Mouse (Mus musculus) heart, postnatal 4 days (tissue): ENCODE data around the gene Gm7075. TPM values are rescaled to one million over a fixed set of nuclear protein-coding genes. Genes with fewer than 3 reads are reported as not detected.
A peak's percentile ranks its signal among the peaks of the same experiment; 100 is the strongest.
"Not testable (repeated sequence)": the region's sequence is repeated elsewhere in the genome, so short reads cannot be mapped to it uniquely, and the experiment has no call there.

ENCODE experiments used
- DNase-seq: peaks from one replicate; pipeline ENCODE4 v3.0.0; 2021
- total RNA-seq, 2 experiments: library from RNA; stranded (reverse); gene quantifications; 2 replicates each; pipeline ENCODE4 v1.2.3; 2021

Gm7075 gene
- not detected for total RNA-seq

DNA sequence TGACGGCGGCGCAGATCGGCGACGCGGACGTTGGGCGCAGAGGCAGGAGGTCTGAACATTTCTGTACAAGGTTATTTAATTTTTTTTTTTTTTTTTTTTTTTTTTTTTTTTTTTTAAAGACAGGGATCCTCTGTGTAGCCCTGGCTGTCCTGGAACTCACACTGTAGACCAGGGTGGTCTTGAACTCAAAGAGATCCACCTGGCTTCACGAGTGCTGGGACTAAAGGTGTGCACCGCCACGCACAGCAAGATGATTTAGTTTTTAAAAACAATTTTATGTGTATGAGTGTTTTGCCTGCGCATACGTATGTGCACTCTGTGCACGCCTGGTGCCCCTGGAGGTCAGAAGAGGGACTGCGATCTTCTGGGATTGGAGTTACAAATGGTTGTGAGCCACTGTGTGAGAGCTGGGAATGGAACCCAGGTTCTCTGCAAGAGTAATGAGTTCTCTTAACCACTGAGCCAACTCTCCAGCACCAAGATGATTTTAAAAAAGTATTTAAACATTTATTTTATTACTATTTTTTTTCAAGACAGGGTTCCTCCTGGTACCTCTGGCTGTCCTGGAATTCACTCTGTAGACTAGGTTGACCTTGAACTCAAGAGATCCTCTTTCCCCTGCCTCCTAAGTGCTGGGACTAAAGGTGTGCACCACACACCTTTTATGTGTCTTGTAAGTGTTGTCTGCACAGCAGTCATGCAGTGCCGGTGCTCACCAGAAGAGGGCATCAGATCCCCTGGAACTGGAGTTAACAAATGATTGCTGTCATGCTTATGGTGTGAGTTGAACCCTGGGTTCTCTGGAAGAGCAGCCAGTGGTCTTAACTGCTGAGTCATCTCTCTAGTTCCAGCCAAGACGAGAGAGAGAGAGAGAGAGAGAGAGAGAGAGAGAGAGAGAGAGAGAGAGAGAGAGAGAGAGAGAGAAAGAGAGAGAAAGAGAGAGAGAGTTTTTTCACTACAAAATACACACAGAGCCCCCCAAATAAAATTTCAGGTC, at the start of gene Gm7075:
Gene Gm7075 (minus strand): TSS at position 51 of the 997 bp plus-strand sequence.
- peak; percentile 72 for DNase-seq

DNA sequence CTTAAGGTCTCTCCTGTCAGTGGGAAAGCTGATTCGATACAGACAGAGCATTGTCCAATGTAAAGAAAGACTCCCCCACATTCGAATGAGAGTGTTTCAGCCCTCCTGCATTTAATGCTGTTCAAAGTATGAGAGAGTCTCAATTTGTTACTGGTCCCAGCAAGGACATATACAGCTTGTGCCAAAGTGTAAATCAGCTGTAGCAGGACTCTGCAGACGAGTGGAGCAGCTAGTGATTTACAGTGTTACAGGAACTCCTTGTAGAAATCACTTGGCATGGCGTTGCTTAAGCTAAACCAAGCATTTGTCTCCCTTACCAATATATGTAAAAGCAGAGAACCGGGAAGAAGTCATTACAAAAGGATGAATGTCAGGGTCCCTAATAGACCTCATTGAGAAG, 39.3 kb upstream of the Gm7075 start:
- DNase-seq, result no peak

GRCm38 (mm10) chr10:63457292-63458128, 35.9 kb upstream of the Gm7075 start:
- peak; percentile 47 for DNase-seq

GRCm38 (mm10) chr10:63455110-63455878, 33.7 kb upstream of the Gm7075 start:
- peak; percentile 26 for DNase-seq

DNA sequence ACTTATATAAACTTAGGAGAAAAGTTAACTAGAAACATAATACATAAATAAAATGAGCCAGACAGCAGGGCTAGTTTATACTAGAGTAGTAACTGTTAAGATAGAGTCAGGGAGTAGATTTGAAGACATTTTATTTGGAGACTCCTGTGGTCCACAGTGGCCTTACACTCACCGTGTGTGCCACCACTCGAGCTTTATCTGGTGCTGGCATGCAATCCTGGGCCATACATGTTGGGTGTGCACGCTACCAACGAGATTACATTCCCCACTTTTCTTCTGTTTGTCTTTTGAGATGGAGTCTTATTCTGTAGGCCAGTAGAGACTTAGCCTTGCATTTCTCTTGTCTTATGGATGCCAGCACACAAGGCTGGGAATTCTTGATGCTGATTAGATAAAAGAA, 32.3 kb upstream of the Gm7075 start:
- DNase-seq, result no peak

DNA sequence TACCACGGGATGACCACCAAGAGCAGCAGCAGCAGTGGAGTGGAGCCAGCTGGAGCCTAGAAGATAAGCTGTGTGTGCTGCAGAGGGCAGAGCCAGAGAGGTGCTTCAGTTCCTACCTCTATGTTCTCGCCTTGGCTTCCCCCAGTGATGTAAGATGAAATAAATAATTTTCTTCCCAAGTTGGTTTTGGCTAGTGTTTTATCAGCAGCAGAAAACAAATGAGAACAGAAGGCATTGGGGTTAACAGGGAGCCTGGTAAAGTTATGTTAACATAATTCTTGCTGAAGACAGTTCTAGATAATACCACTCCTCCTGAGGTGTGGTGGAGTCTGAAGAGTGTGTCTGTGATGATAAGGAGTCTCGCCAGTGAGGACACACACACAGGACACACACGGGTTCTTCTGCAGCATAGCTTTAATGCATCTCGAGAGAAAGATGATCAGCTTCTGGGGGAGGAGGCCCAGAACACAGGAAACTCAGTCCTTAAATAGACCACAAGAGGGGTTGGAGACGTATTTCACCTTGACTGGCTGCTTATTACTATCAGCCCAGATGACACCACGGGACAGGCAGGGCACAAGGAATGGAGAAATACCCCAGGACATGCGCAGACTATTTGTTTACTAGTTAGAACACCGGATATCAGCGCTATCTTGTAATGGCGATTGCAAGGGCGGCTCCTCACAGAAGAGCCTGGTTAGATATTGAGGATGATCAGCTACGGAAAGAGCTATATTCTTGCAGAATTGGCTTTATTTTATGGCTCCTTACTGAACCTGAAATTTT, 23.2 kb upstream of the Gm7075 start:
- not testable (repeated sequence) for DNase-seq

DNA sequence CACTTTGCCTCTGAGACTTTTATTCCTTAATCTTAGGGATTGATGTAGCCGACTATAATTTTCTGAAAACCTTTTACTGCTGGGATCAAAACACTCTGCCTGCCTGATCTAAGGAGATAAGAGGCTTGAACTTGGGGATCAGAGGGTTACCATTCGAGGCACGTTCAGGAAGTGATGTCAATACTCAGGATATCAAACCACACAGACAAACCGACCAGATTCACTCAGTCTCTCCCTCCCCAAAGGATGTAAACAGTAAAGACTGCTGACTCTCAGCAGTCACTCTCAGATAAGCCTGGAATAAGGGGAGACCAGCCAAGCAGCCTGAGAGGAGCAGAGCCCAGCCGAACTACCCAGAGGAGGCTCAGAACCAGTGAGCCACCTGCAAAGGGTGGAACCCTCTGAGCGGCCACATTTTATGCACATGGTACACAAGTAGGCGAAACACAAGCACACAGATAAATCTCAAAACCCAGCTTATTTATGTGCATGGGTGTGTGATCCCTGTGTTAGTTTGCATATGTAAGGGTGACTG, 18.2 kb upstream of the Gm7075 start:
- no peak for DNase-seq

GRCm38 (mm10) chr10:63438736-63439262, 17.2 kb upstream of the Gm7075 start:
- DNase-seq, result no peak

- DNase-seq, result no peak
These were observed 11.3 kb upstream of the Gm7075 start for GRCm38 (mm10) chr10:63432887-63433286.

DNA sequence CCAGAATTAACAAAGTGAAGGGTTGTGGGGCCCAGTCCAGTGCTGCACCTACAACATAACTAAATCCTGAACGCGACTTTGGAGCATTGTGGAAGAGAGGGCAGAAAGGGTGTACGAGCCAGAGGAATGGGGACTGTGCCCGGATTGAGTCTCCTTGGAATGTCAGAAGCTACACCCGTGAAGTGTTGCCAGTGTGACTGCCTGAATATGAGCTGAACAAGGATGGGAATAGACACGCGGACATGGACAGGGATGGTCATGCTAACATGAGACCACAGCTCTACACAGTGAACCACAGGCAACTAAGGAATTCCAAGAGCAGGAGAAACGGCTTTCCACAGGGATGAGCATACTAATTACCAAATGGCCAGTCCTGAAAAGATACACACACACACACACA, 10.5 kb upstream of the Gm7075 start:
- DNase-seq, result no peak

DNA sequence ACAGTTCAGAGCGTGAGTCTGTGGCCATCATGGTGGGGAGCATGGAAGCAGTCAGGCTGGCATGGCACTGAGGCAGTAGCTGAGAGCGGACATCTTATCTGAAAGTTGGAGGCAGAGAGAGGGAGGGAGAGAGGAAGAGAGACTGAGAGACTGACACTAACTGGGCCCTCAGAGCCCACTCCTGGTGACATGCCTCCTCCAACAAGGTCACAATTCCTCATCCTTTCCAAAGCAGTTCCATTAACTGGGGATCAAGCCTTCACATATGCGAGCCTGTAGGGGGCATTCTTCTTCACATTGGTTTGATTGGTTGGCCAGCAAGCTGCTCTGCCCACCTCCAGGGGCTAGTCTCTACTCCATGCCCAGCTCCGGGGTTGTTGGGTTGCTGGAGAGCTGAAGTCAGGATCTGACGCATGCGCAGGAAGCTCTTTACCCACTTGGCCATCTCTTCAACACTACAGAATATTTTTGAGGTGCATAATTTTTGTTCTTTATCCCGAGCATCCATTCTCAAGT, 9.7 kb upstream of the Gm7075 start:
- DNase-seq, result no peak

DNA sequence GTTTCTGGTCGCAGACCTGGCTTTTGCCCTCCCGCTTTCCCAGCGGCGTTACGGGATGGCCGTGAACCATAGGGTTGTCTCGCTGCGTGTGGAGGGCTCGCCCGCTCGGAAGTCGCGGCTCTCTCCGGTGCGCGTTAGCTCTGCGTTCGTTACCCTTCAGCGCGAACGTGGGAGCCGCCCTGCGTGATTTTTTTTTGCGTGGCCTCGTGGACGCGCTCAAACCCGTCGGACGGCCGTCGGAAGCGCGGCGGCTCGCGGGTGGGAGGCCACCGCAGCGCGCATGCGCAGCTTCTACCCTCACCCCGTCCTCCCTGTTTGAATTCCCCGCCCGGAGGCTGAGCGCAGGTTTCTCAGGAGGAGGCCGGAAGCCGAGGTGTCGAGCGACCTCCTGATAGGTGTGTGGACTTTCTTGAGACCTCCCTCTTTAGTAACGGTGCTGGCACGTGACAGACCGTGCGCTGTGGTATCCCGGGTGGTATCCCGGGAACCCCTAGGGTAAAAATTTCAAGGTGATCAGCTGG, 8.3 kb upstream of the Gm7075 start, which contains the start of gene Ctnna3:
Gene Ctnna3 (plus strand): TSS at position 314 of the 521 bp plus-strand sequence.
- peak; percentile 89 for DNase-seq

DNA sequence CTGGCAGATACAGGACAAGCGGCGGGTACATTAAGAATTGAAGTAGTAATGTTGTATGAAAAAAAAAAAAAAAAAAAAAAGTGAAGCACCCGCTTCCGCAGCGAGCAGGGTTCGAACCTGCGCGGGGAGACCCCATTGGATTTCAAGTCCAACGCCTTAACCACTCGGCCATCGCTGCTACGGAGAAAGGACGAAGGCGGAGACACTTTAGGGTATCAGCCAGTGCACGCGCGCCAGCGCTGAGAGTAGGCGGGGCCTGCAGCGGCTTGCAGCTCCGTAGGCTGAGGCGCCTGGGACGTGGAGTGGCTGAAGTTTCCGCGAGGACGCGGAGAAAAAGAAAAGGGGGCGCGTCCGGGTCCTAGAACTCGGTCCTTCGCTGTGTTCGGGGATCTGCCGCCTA, 7.8 kb upstream of the Gm7075 start:
- peak; percentile 100 for DNase-seq

DNA sequence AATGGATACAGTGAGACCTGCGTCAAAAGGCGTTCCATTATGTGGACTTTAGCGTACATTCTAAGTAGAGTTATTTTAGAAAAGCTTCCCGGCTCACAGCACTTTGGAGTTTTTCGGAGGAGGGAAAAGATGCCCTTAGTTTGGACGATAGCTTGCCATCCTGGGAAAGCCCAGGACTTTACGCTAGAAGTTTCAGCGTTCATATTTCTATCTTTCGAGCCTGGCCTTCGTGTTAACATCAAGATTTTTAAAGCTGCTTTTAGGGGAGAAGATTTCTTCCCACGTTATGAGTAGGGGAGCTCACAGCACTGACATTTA, 7.4 kb upstream of the Gm7075 start:
- DNase-seq, result no peak

DNA sequence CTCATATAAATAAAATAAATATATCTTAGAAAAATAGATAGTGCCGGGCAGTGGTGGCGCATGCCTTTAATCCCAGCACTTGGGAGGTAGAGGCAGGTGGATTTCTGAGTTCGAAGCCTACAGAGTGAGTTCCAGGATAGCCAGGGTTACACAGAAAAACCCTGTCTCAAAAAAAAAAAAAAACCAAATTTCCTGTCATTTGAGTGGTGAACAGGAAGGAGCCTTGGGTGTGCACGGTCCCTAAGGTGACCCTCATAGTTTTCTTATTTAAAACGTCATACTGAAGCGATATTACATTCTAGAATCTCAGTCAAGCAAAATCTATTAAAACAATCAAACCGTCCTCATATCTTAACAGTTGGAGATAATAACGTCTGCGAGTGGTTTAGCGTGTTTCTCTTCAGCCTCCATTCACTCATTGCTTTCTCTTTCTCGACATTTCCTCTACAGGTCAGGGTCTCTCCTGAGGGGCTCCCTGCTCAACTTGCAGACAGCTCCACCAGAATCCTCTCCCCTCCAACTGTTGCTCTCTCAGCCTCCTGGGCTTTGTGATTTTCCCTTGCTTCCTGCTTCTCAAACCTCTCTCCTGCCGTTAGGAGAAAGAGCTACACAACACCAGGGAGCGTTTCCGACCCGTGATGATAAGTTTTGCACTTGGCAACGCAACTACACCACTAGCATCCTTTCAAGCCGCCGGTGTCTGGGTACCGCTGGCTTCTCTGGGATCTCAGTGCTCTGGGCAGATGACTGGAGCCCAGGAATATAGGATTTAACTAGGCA, 6.8 kb upstream of the Gm7075 start:
- peak; percentile 36 for DNase-seq

GRCm38 (mm10) chr10:63427146-63427545, 5.6 kb upstream of the Gm7075 start:
- no peak for DNase-seq

GRCm38 (mm10) chr10:63424475-63424814, 2.9 kb upstream of the Gm7075 start:
- DNase-seq, result peak; percentile 44

DNA sequence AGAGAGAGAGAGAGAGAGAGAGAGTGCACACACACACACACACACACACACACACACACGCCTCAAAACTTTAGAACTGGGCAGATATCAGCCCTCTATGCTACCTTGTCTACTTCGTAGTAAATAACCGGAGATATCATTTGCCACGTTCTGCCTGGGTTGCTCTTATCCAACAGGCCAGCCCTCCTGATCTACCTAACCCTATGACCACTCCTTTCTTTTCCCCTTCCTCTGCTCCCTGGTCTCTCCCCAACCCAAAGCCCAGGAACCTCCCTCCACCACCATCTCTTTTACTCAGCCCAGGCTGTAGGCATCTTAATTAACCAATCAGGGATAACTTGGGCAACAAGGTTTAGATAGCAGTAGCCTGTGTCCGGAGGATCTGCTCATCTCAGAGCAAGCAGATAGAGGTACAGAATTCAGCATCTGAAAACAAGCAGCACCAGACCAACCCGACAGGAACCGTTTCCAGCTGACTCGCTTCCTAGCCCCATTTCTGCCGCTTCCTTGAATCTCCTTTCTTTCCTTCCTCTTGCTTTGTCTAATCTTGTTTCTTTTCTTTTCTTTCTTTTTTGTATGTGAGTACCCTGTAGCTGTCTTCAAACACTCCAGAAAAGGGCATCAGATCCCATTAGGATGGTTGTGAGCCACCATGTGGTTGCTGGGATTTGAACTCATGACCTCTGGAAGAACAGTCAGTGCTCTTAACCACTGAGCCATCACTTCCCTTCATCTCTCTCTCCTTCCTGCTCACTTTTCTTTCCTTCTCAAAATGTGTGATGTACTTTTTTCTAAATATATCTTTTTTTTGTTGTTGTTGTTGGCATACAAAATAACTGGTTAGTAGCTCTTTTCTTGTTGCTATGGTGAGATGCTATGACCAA, 2.2 kb upstream of the Gm7075 start:
- DNase-seq, result no peak

DNA sequence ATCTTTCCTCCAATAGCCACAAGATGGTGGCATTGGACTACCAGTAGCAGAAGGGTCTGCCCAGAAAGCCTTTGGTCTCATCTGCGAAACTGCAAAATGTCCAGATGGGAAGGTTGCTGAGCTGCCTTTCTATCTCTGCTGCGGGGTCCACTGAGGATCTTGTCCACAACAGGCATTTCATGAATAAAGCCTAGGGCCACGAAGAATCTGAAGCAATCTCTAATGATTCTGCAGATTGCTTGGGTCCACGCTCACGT, 1.1 kb upstream of the Gm7075 start:
- DNase-seq, result peak; percentile 23
